Mouse (Mus musculus): ENCODE measurements around the gene Ankrd55. TPM values are rescaled to one million over a fixed set of nuclear protein-coding genes. Genes with fewer than 3 reads are reported as not detected.

Ankrd55 gene
- total and polyA plus RNA-seq, 2 experiments: 0.09 to 0.10 TPM

DNA sequence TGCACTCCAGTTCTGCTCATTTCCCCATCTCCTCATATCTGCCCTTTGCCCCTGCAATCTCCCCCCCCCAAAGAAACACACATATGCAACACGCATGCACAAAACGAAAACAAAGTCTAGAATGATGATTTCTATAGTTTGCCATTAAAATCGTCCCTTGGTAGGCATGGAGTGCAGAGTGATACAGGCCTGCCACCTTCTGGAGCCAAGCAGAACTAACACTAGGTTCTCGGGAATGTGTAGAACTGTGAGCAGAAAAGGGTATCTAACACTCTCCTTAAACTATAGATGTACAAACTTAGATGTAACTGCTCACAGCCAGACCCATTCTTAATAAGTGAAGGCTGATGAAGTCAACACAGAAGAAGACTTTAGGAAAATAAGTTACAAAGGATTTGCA is 23.6 kb upstream of the Ankrd55 start:
- no peaks in the 10 kb centered on the region for H3K79me2 ChIP-seq (ENCODE audit: control insufficient read depth, insufficient read depth, low read length)
- H3K27ac ChIP-seq (replicated peaks; ENCODE audit: insufficient read depth, low read depth, low read length): no peak overlapping the region
- no peaks in the 10 kb centered on the region for H3K27me3 ChIP-seq (ENCODE audit: control insufficient read depth, insufficient read depth, low read length)
- DNase-seq (ENCODE audit: extremely low read depth, low read depth, low spot score): peak; percentile 16
- WGBS: 8% methylated on average over 4 of the region's 4 CpGs
- TF ChIP-seq CTCF (IDR thresholded peaks at IDR 0.05; ENCODE audit: low read depth, low read length): peak; percentile 69
- no peak for TF ChIP-seq POLR2A (IDR thresholded peaks at IDR 0.05; ENCODE audit: extremely low read depth, insufficient read depth, low read length)
- H3K9ac ChIP-seq (ENCODE audit: low read depth, low read length): no peak overlapping the region
- H3K4me1 ChIP-seq (ENCODE audit: control insufficient read depth, insufficient read depth, low read length): no peaks in the 10 kb centered on the region
- no peak overlapping the region for H3K4me3 ChIP-seq (ENCODE audit: insufficient read depth, low read depth, low read length)
- no peaks in the 10 kb centered on the region for H3K36me3 ChIP-seq (ENCODE audit: control insufficient read depth, insufficient read depth, low read length)

DNA sequence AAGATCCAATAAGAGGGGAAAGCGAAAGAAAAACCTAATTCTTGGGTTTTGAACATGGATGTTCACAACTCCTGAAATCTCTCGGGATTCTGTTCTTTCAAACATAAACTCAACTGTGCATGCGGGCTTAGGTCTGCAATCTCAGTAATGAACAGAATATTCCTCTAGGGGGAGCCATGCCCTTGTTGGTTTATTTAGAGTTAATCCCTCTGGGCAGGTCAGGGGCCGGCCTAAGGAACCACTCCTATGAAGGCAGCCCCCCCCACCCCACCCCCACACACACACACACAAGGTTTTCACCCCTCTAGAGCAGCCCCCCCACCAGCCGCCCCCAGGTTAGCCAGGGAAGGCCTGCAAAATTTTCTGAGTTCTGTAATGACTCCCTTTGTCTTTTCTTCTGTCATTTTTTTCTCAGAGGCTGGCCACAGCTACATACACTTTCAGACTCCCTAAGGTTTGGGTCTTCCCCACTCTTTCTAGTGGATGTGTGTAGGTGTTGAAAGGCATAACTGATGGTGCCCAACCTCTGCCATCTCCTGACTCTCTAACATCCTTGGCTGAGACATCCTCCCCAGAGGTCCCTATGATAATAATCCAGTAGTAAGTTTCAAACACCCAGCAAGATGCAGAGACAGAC is 16.2 kb upstream of the Ankrd55 start:
- H3K79me2 ChIP-seq (ENCODE audit: control insufficient read depth, insufficient read depth, low read length): no peaks in the 10 kb centered on the region
- no peaks in the 10 kb centered on the region for H3K36me3 ChIP-seq (ENCODE audit: control insufficient read depth, insufficient read depth, low read length)
- H3K27me3 ChIP-seq (ENCODE audit: control insufficient read depth, insufficient read depth, low read length): no peaks in the 10 kb centered on the region
- TF ChIP-seq POLR2A (IDR thresholded peaks at IDR 0.05; ENCODE audit: extremely low read depth, insufficient read depth, low read length) (no peak), CTCF (IDR thresholded peaks at IDR 0.05; ENCODE audit: low read depth, low read length) (peak; percentile 53)
- H3K4me1 ChIP-seq (ENCODE audit: control insufficient read depth, insufficient read depth, low read length): no peaks in the 10 kb centered on the region
- H3K27ac ChIP-seq (replicated peaks; ENCODE audit: insufficient read depth, low read depth, low read length): no peak overlapping the region
- no peak overlapping the region for H3K4me3 ChIP-seq (ENCODE audit: insufficient read depth, low read depth, low read length)
- WGBS: 20% methylated on average over 5 of the region's 5 CpGs
- H3K9ac ChIP-seq (ENCODE audit: low read depth, low read length): no peak overlapping the region
- peak; percentile 40 for DNase-seq (ENCODE audit: extremely low read depth, low read depth, low spot score)

DNA sequence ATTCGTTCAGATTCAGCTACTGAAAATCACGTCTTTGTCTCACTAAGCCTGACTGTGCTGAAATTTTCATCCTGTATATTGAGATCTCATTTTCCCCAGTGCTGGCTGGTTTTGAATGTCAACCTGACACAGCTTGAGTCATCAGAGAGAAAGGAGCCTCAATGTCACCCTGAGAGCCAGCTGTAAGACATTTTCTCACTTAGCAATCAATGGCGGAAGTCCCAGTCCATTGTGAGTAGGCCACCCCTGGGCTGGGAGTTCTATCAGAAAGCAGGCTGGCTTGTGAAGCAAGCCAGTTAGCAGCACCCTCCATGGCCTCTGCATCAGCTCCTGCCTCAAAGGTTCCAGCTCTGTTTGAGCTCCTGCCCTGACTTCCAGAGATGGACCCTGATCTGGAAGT is 13.6 kb upstream of the Ankrd55 start:
- Histone ChIP-seq H3K27ac (replicated peaks; ENCODE audit: insufficient read depth, low read depth, low read length) (no peak overlapping the region), H3K4me3 (ENCODE audit: insufficient read depth, low read depth, low read length) (no peak overlapping the region), H3K36me3 (ENCODE audit: control insufficient read depth, insufficient read depth, low read length) (no peaks in the 10 kb centered on the region), H3K9ac (ENCODE audit: low read depth, low read length) (no peak overlapping the region), H3K79me2 (ENCODE audit: control insufficient read depth, insufficient read depth, low read length) (no peaks in the 10 kb centered on the region), H3K27me3 (ENCODE audit: control insufficient read depth, insufficient read depth, low read length) (no peaks in the 10 kb centered on the region), H3K4me1 (ENCODE audit: control insufficient read depth, insufficient read depth, low read length) (peaks cover 4% of the 10 kb centered on the region; the same call in 1 of the 2 replicates)
- no peak for DNase-seq (ENCODE audit: extremely low read depth, low read depth, low spot score)
- no peak for TF ChIP-seq CTCF (IDR thresholded peaks at IDR 0.05; ENCODE audit: low read depth, low read length)
- TF ChIP-seq POLR2A (IDR thresholded peaks at IDR 0.05; ENCODE audit: extremely low read depth, insufficient read depth, low read length): no peak
- 93% methylated on average over 3 of the region's 3 CpGs for WGBS

DNA sequence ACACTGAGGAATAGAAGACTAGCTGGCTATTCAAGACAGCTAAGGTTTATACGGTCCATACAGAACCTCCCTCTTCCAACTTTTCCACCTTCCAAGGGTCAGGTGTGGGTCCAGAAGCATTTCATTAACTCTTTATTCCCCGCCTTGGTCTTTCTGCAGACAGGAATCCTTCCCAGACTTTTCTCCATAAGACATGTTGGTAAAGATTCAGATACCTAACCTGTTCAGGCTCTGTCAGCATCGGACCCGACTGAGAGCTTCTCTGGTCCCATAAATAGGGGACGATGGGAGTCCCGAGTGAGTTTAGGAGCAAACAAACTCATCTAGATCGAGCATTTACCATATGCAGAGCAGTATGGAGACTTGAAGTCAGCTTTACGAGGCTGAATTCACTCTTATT is 12.3 kb upstream of the Ankrd55 start:
- TF ChIP-seq POLR2A (IDR thresholded peaks at IDR 0.05; ENCODE audit: extremely low read depth, insufficient read depth, low read length) (no peak), CTCF (IDR thresholded peaks at IDR 0.05; ENCODE audit: low read depth, low read length) (no peak)
- no peaks in the 10 kb centered on the region for H3K36me3 ChIP-seq (ENCODE audit: control insufficient read depth, insufficient read depth, low read length)
- no peak overlapping the region for H3K9ac ChIP-seq (ENCODE audit: low read depth, low read length)
- WGBS: 93% methylated on average over 8 of the region's 8 CpGs
- H3K4me3 ChIP-seq (ENCODE audit: insufficient read depth, low read depth, low read length): no peak overlapping the region
- no peak overlapping the region for H3K27ac ChIP-seq (replicated peaks; ENCODE audit: insufficient read depth, low read depth, low read length)
- H3K27me3 ChIP-seq (ENCODE audit: control insufficient read depth, insufficient read depth, low read length): no peaks in the 10 kb centered on the region
- DNase-seq (ENCODE audit: extremely low read depth, low read depth, low spot score): no peak
- no peaks in the 10 kb centered on the region for H3K79me2 ChIP-seq (ENCODE audit: control insufficient read depth, insufficient read depth, low read length)
- H3K4me1 ChIP-seq (ENCODE audit: control insufficient read depth, insufficient read depth, low read length): peaks cover 4% of the 10 kb centered on the region; the same call in 1 of the 2 replicates

DNA sequence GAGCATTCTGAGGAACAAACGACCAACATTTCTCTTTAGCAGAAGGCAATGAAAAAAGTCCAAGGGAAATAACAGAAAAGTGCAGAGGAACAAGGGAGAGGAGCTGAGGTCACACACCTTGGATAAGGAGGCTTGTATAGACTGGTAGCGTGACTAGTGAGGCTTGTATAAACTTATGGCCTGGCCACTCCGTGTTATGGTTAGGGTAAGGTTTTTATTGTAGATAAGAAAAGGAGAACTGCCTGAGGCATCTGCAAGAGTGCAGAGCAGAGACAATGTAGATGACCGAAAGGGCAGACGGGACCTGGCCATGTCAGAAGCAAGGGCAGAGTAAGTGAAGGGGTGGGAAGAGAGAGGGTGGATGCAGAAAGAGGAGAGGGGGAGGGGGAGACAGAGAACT is 10.7 kb upstream of the Ankrd55 start:
- Histone ChIP-seq H3K27me3 (ENCODE audit: control insufficient read depth, insufficient read depth, low read length) (no peaks in the 10 kb centered on the region), H3K36me3 (ENCODE audit: control insufficient read depth, insufficient read depth, low read length) (no peaks in the 10 kb centered on the region), H3K4me1 (ENCODE audit: control insufficient read depth, insufficient read depth, low read length) (peaks cover 4% of the 10 kb centered on the region; the same call in 1 of the 2 replicates), H3K9ac (ENCODE audit: low read depth, low read length) (no peak overlapping the region), H3K79me2 (ENCODE audit: control insufficient read depth, insufficient read depth, low read length) (no peaks in the 10 kb centered on the region), H3K27ac (replicated peaks; ENCODE audit: insufficient read depth, low read depth, low read length) (no peak overlapping the region), H3K4me3 (ENCODE audit: insufficient read depth, low read depth, low read length) (no peak overlapping the region)
- 82% methylated on average over 5 of the region's 5 CpGs for WGBS
- TF ChIP-seq POLR2A (IDR thresholded peaks at IDR 0.05; ENCODE audit: extremely low read depth, insufficient read depth, low read length) (no peak), CTCF (IDR thresholded peaks at IDR 0.05; ENCODE audit: low read depth, low read length) (no peak)
- no peak for DNase-seq (ENCODE audit: extremely low read depth, low read depth, low spot score)

DNA sequence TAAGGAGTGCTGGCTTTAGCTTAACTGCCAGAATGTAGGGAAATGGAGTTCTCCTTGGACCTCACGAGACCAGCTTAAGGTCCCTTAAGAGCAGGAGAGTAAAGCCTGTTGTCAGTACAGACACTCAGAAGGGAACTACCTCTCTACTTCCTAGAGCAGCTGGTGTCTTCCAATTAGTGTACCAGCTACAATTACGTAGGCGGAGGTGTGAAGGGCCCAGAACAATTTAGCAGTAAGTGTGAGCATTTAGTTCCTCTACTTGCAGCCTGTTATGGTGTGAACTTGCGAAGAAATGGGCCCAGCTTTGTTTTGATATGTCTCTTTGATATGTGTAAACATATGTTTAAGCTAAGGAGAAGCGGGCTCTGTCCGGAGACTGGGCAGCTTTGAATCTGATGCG is 10.0 kb upstream of the Ankrd55 start:
- no peak overlapping the region for H3K9ac ChIP-seq (ENCODE audit: low read depth, low read length)
- TF ChIP-seq POLR2A (IDR thresholded peaks at IDR 0.05; ENCODE audit: extremely low read depth, insufficient read depth, low read length) (no peak), CTCF (IDR thresholded peaks at IDR 0.05; ENCODE audit: low read depth, low read length) (no peak)
- H3K27ac ChIP-seq (replicated peaks; ENCODE audit: insufficient read depth, low read depth, low read length): no peak overlapping the region
- H3K27me3 ChIP-seq (ENCODE audit: control insufficient read depth, insufficient read depth, low read length): no peaks in the 10 kb centered on the region
- H3K4me1 ChIP-seq (ENCODE audit: control insufficient read depth, insufficient read depth, low read length): peaks cover 9% of the 10 kb centered on the region; the same call in 1 of the 2 replicates
- H3K79me2 ChIP-seq (ENCODE audit: control insufficient read depth, insufficient read depth, low read length): no peaks in the 10 kb centered on the region
- 70% methylated on average over 7 of the region's 7 CpGs for WGBS
- H3K4me3 ChIP-seq (ENCODE audit: insufficient read depth, low read depth, low read length): no peak overlapping the region
- no peak for DNase-seq (ENCODE audit: extremely low read depth, low read depth, low spot score)
- no peaks in the 10 kb centered on the region for H3K36me3 ChIP-seq (ENCODE audit: control insufficient read depth, insufficient read depth, low read length)
